Mouse (Mus musculus): ENCODE measurements around the gene Igfn1. TPM values are rescaled to one million over a fixed set of nuclear protein-coding genes. Genes with fewer than 3 reads are reported as not detected.

The Igfn1 gene
- polyA plus RNA-seq, 1 experiment from 2014 or later: not detected

DNA sequence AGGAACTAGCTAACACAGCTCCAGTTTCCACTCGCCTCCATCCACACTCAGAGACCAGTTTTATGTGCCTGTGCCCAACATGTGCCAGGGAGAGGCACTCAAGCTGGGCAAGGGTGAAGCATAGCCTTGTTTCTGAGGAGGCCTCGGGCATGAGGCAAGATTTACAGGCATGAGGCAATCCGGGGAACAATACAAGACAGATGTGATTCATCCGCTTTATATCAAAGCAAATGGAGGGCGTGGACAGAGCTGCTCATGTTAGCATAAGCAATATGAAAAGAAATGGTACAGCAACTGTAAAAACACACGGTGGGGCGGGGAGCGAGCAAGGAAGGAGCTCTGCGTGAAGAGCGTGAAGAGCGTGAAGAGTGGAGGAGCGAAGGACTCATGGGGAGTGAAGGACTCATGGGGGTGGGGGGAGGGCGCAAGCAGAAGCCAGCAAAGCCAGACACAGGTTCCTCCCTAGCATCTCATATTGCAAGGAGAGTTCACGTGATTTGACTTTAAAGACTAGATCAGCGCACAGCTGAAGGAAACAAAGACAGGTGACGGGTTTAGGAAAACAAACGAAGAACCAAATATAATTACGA lies 72.3 kb downstream of the Igfn1 start:
- DNase-seq (ENCODE audit: low spot score) (no peak), ATAC-seq (no peak)
- H3K4me2 ChIP-seq (ENCODE audit: low read length): no peak overlapping the region
- WGBS: 80% methylated on average over 18 of the region's 18 CpGs
- no peaks in the 10 kb centered on the region for H3K9me3 ChIP-seq (replicated peaks; ENCODE audit: control insufficient read depth, low read length)
- H3K9ac ChIP-seq (ENCODE audit: low read length): no peak overlapping the region
- H3K4me3 ChIP-seq (ENCODE audit: low read depth, low read length): no peak overlapping the region
- no peaks in the 10 kb centered on the region for H3K27me3 ChIP-seq (replicated peaks; ENCODE audit: control insufficient read depth, insufficient read depth, low read length)
- H3K4me1 ChIP-seq (ENCODE audit: control insufficient read depth, insufficient read depth, low read length): no peaks in the 10 kb centered on the region
- no peak overlapping the region for H3K27ac ChIP-seq (ENCODE audit: low read depth, low read length)
- H3K36me3 ChIP-seq (ENCODE audit: control insufficient read depth, insufficient read depth, low read length): no peaks in the 10 kb centered on the region

DNA sequence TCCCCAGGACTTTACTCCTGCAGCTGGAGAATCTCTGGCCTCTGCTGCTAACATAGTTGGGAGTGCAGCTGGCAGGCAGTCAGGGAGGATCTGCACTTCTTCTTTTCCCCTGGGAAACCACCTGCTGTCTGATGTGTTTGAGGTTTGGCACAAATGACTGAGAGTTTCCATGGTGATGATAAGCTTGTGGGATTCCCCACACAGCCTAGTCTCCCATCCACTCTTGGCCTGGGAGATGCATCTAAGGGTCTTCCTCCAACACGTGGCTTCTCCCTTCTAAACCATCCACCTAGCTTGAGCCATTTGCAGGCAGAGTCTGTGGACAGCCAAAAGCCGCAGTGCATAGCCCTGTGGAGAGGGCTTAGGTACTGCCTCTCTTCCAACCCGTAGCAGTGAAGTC lies 76.3 kb downstream of the Igfn1 start:
- Histone ChIP-seq H3K9me3 (replicated peaks; ENCODE audit: control insufficient read depth, low read length) (no peaks in the 10 kb centered on the region), H3K4me2 (ENCODE audit: low read length) (no peak overlapping the region), H3K27me3 (replicated peaks; ENCODE audit: control insufficient read depth, insufficient read depth, low read length) (no peaks in the 10 kb centered on the region), H3K36me3 (ENCODE audit: control insufficient read depth, insufficient read depth, low read length) (no peaks in the 10 kb centered on the region), H3K27ac (ENCODE audit: low read depth, low read length) (no peak overlapping the region), H3K4me3 (ENCODE audit: low read depth, low read length) (no peak overlapping the region), H3K9ac (ENCODE audit: low read length) (no peak overlapping the region), H3K4me1 (ENCODE audit: control insufficient read depth, insufficient read depth, low read length) (no peaks in the 10 kb centered on the region)
- ATAC-seq: no peak
- WGBS: 43% methylated on average over 3 of the region's 3 CpGs
- peak; percentile 52 for DNase-seq (ENCODE audit: low spot score)

DNA sequence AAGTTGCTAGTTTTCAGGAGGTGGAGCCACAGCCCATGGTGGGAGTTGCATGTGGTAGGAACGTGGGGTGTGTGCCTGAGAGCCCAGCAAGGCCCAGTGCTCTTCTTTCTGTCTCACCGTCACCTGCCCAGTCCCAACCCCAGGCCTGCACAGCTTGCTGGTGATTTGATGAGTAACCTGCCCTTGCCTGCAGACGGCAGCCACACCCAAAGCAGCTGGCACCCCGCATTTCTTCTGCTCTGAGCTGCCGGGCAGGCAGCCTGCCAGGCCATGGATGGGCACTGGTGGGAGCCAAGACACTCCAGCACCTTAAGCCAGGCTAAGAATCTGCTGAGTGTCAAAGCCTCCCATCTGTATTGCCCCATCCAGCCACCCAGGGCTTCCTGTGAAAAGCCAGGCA lies 80.3 kb downstream of the Igfn1 start:
- Histone ChIP-seq H3K36me3 (ENCODE audit: control insufficient read depth, insufficient read depth, low read length) (no peaks in the 10 kb centered on the region), H3K4me2 (ENCODE audit: low read length) (no peak overlapping the region), H3K27ac (ENCODE audit: low read depth, low read length) (no peak overlapping the region), H3K27me3 (replicated peaks; ENCODE audit: control insufficient read depth, insufficient read depth, low read length) (peaks cover under 1% of the 10 kb centered on the region; the same call in 1 of the 2 replicates), H3K4me1 (ENCODE audit: control insufficient read depth, insufficient read depth, low read length) (no peaks in the 10 kb centered on the region), H3K4me3 (ENCODE audit: low read depth, low read length) (no peak overlapping the region), H3K9ac (ENCODE audit: low read length) (no peak overlapping the region), H3K9me3 (replicated peaks; ENCODE audit: control insufficient read depth, low read length) (no peaks in the 10 kb centered on the region)
- no peak for ATAC-seq
- 86% methylated on average over 5 of the region's 5 CpGs for WGBS
- DNase-seq (ENCODE audit: low spot score): no peak

DNA sequence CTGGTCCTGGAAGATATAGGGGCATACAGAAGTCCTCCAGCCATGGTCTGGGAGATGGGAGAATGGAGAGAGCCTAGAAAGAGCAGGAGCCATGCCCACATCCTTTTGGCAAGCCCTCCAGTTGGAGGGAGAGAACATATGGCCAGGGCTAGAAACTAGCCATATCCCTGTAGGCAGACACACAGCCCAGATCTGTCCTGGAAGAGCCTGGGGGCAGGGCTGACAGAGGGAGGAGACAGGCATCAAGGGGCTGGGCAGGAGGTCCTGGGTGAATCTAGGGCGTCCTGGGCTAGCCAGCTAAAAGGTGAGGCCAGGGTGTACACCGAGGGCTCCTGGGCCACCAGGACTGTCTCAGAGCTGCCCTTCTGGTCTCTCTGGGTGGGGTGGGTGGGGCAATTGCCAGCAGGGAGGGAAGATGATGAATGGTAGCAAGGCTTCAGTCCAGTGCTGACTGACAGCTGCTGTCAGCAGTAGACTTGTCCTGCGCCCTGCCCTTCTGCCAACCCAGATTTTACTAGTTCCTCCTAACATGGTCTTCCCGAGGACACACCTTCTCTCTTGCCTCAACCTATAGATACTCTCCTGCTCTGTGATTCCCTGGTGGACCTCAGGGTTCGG lies 81.7 kb downstream of the Igfn1 start:
- no peak for ATAC-seq
- H3K4me3 ChIP-seq (ENCODE audit: low read depth, low read length): no peak overlapping the region
- peaks cover 13% of the 10 kb centered on the region for H3K27me3 ChIP-seq (replicated peaks; ENCODE audit: control insufficient read depth, insufficient read depth, low read length)
- no peak for DNase-seq (ENCODE audit: low spot score)
- no peaks in the 10 kb centered on the region for H3K36me3 ChIP-seq (ENCODE audit: control insufficient read depth, insufficient read depth, low read length)
- H3K9me3 ChIP-seq (replicated peaks; ENCODE audit: control insufficient read depth, low read length): no peaks in the 10 kb centered on the region
- H3K27ac ChIP-seq (ENCODE audit: low read depth, low read length): no peak overlapping the region
- no peaks in the 10 kb centered on the region for H3K4me1 ChIP-seq (ENCODE audit: control insufficient read depth, insufficient read depth, low read length)
- no peak overlapping the region for H3K9ac ChIP-seq (ENCODE audit: low read length)
- WGBS: 78% methylated on average over 5 of the region's 5 CpGs
- H3K4me2 ChIP-seq (ENCODE audit: low read length): no peak overlapping the region

DNA sequence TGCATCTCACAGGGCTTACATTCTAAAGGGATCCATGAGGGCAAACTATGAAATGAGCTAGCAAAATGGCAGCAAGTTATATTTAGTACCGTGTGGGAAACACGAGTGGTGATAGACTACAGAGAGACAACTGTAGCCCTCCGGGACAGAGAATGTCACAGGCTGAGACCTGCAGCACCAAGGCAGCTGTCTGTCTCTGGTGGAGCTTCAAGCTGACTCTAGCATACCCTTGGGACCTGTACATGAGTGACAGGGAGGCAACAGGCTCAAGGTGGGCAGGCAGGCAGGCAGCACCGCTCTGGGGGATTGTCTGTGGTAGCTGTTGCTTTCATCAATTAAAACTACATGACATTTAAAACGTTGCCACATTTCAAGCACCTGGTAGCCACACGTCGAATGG lies 82.9 kb downstream of the Igfn1 start:
- Histone ChIP-seq H3K27ac (ENCODE audit: low read depth, low read length) (no peak overlapping the region), H3K4me3 (ENCODE audit: low read depth, low read length) (no peak overlapping the region), H3K36me3 (ENCODE audit: control insufficient read depth, insufficient read depth, low read length) (no peaks in the 10 kb centered on the region), H3K4me1 (ENCODE audit: control insufficient read depth, insufficient read depth, low read length) (no peaks in the 10 kb centered on the region), H3K27me3 (replicated peaks; ENCODE audit: control insufficient read depth, insufficient read depth, low read length) (peaks cover 25% of the 10 kb centered on the region), H3K9me3 (replicated peaks; ENCODE audit: control insufficient read depth, low read length) (no peaks in the 10 kb centered on the region), H3K9ac (ENCODE audit: low read length) (no peak overlapping the region), H3K4me2 (ENCODE audit: low read length) (no peak overlapping the region)
- 84% methylated on average over 7 of the region's 7 CpGs for WGBS
- DNase-seq (ENCODE audit: low spot score) (no peak), ATAC-seq (no peak)

DNA sequence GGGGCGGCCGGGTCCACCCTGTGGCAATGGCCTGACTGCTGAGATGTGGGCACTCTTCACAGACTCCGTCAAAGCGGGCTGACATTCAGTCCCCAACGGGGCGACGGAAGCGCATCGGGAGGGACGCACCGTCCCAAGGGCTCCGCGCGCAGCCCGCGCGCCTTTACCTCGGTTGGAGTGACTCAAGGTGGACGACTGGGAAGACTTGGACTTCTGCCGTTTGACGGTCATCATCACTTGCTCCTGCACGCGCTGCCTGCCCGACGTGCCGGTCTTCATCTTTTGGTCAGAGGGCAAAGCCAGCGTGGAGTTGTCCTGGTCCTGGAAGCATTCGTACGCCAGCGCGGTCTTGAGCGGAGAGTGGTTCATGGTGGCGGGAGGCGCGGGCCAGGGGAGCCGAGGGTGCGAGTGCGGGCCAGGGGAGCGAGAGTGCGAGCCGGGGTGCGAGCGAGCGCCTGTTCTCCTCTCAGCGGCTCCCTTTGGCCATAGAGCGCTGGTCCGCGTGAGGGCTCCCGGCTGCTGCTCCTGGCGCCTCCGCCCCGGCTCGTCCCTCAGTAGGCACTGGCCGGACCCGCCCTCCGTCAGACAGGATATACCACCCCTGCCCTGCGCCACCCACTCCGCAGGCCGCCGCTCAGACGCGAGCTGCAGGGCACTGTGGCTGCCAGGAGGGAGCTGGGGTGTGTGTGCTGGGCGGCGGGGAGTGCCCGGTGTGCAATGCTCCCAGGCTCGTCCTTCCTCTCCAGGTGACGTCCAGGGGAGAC lies 87.3 kb downstream of the Igfn1 start, which contains the start of gene Pkp1:
TSS of gene Pkp1 (minus strand) at position 564 of the 764 bp plus-strand sequence.
- Histone ChIP-seq H3K4me2 (ENCODE audit: low read length) (peak within 1 kb of the TSS; percentile 19; the same call in 1 of the 2 replicates), H3K9me3 (replicated peaks; ENCODE audit: control insufficient read depth, low read length) (no peaks in the 10 kb centered on the region), H3K9ac (ENCODE audit: low read length) (no peak within 1 kb of the TSS), H3K27ac (ENCODE audit: low read depth, low read length) (no peak within 1 kb of the TSS), H3K36me3 (ENCODE audit: control insufficient read depth, insufficient read depth, low read length) (no peaks in the 10 kb centered on the region), H3K4me3 (ENCODE audit: low read depth, low read length) (no peak within 1 kb of the TSS), H3K27me3 (replicated peaks; ENCODE audit: control insufficient read depth, insufficient read depth, low read length) (peaks cover 46% of the 10 kb centered on the region), H3K4me1 (ENCODE audit: control insufficient read depth, insufficient read depth, low read length) (no peaks in the 10 kb centered on the region)
- ATAC-seq: no peak
- no peak for DNase-seq (ENCODE audit: low spot score)
- 1% methylated on average over 56 of the region's 67 CpGs for WGBS

DNA sequence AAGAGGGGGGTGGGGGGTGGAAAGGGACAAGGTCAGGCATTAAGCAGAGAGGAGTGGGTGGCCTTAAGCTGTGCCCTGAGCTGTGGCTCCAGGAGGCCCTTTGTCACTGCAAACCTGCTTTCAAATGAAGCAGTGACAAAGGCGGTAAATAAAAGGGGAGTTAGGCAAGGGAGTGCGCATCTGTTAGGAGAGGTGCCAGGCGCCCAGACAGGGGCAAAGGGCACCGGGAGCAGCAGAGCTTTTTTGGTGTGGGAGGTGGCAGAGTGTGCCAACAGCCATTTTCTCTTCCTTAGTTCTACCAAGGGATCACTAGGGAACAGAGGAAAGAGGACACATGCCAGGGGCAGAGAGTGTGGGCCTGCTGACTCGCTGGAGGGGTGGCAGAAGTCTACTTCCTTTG lies 88.9 kb downstream of the Igfn1 start:
- H3K9me3 ChIP-seq (replicated peaks; ENCODE audit: control insufficient read depth, low read length): no peaks in the 10 kb centered on the region
- H3K4me3 ChIP-seq (ENCODE audit: low read depth, low read length): no peak overlapping the region
- no peaks in the 10 kb centered on the region for H3K36me3 ChIP-seq (ENCODE audit: control insufficient read depth, insufficient read depth, low read length)
- H3K9ac ChIP-seq (ENCODE audit: low read length): no peak overlapping the region
- H3K27ac ChIP-seq (ENCODE audit: low read depth, low read length): no peak overlapping the region
- WGBS: under 1% methylated on average over 5 of the region's 5 CpGs
- ATAC-seq (no peak), DNase-seq (ENCODE audit: low spot score) (no peak)
- H3K27me3 ChIP-seq (replicated peaks; ENCODE audit: control insufficient read depth, insufficient read depth, low read length): peaks cover 46% of the 10 kb centered on the region
- H3K4me1 ChIP-seq (ENCODE audit: control insufficient read depth, insufficient read depth, low read length): no peaks in the 10 kb centered on the region
- H3K4me2 ChIP-seq (ENCODE audit: low read length): no peak overlapping the region

DNA sequence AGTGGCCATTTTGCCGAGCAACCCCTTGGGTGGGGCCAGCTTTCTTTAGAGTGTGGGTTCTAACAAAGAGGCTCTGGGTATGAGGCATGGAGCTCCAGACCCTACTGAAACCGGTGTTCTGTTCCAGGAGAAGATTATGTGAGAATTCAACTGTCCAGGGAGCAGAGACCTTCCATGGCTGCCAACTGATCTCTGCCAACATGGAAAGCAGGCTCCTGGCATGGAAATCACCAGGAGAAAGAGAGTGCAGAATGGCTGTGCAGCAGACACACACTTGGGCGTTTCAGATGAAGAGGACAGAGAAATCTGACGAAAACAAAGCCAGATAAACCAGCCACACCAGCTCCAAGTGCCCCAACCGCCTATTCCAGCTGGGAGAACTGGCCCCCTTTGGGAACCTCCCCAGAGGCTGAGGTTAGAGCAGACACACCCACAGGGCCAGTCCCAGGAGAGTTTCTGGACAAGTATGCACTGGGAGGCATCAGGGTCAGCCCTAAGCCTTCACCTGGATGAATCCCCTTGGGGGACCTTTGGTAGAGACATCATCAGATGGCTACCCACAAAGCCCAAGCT lies 89.6 kb downstream of the Igfn1 start:
- H3K4me3 ChIP-seq (ENCODE audit: low read depth, low read length): no peak overlapping the region
- H3K27ac ChIP-seq (ENCODE audit: low read depth, low read length): no peak overlapping the region
- H3K9ac ChIP-seq (ENCODE audit: low read length): no peak overlapping the region
- H3K9me3 ChIP-seq (replicated peaks; ENCODE audit: control insufficient read depth, low read length): no peaks in the 10 kb centered on the region
- DNase-seq (ENCODE audit: low spot score) (no peak), ATAC-seq (no peak)
- H3K4me1 ChIP-seq (ENCODE audit: control insufficient read depth, insufficient read depth, low read length): no peaks in the 10 kb centered on the region
- 22% methylated on average over 5 of the region's 5 CpGs for WGBS
- no peak overlapping the region for H3K4me2 ChIP-seq (ENCODE audit: low read length)
- peaks cover 46% of the 10 kb centered on the region for H3K27me3 ChIP-seq (replicated peaks; ENCODE audit: control insufficient read depth, insufficient read depth, low read length)
- no peaks in the 10 kb centered on the region for H3K36me3 ChIP-seq (ENCODE audit: control insufficient read depth, insufficient read depth, low read length)
